Mouse (Mus musculus): ENCODE measurements around the gene Unc50.

Gene Unc50

GRCm38 (mm10) chr1:37451270-37451669, 21.3 kb downstream of the Unc50 start:
- no peak for DNase-seq

DNA sequence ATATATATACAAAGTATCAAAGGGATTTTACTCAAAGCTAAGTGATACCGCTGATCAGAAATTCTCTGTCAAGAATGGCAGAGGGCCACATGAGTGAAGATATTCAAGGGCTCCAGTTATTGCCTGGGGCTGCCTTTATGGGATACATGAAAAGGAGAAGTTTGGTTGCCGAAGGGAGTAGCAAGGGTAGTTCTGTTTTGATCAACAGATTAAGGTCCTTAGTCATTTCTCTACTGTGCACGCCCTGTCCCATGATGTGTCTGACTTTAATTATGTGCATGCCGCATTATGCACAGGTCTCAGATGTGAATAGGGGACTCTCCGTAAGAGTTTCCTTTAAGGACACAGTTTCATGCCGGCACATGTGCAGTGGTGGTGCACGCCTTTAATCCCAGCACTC, 27.6 kb downstream of the Unc50 start:
- no peak for DNase-seq

GRCm38 (mm10) chr1:37464878-37465452, 35.0 kb downstream of the Unc50 start:
- no peak for DNase-seq

- no peak for DNase-seq
These were observed 36.5 kb downstream of the Unc50 start for GRCm38 (mm10) chr1:37466322-37466995.

- DNase-seq, result no peak
These were observed 37.9 kb downstream of the Unc50 start for GRCm38 (mm10) chr1:37467806-37468205.

DNA sequence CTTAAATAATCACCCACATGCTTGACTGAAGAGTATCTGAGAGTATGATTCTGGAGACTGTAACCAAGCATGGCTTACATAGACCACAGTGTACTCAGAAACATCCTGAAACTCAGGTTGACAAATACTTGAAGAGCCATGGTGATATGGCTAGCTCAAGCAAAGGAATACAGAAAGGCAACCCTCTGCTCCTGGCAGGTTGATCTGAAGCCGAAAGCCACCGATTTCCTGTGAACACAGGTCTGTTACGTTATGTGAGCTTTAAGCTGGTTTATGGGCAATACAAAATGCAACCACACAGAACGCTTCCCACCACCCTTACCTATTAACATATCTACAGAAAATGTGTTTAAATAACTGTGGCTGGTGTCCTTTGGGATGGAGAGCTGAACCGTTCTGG, 39.1 kb downstream of the Unc50 start:
- DNase-seq, result no peak

- no peak for DNase-seq
These were observed 41.5 kb downstream of the Unc50 start for GRCm38 (mm10) chr1:37471179-37472148.

GRCm38 (mm10) chr1:37473251-37473650, 43.3 kb downstream of the Unc50 start:
- DNase-seq, result no peak

- DNase-seq, result no peak
These were observed 44.1 kb downstream of the Unc50 start for GRCm38 (mm10) chr1:37474046-37474445.

- no peak for DNase-seq
These were observed 44.8 kb downstream of the Unc50 start for GRCm38 (mm10) chr1:37474634-37475190.

GRCm38 (mm10) chr1:37475312-37475711, 45.4 kb downstream of the Unc50 start:
- no peak for DNase-seq

- DNase-seq, result no peak
These were observed 47.3 kb downstream of the Unc50 start for GRCm38 (mm10) chr1:37477250-37477649.

- no peak for DNase-seq
These were observed 48.0 kb downstream of the Unc50 start for GRCm38 (mm10) chr1:37477928-37478327.

- DNase-seq, result no peak
These were observed 48.5 kb downstream of the Unc50 start for GRCm38 (mm10) chr1:37478416-37478815.

GRCm38 (mm10) chr1:37479074-37479473, 49.1 kb downstream of the Unc50 start:
- DNase-seq, result peak; percentile 52

DNA sequence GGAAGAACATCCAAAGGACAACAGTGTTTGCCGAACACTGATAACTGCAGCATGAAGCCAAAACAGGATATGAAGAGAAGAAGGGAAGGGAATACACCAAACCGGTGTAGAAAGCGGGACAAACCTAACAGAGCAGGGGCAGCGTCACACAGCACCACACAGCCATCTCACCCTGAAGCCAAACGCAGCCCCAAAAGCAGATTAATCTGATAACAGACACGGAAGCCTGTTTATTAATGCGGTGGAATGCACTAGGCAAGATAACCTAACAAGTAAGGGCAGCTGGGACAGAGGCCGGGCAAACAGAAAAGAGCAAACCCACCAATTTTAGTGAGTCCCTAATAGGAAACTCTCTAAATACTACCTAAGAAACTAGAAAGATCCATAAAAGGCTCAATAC, 49.8 kb downstream of the Unc50 start:
- DNase-seq, result no peak

DNA sequence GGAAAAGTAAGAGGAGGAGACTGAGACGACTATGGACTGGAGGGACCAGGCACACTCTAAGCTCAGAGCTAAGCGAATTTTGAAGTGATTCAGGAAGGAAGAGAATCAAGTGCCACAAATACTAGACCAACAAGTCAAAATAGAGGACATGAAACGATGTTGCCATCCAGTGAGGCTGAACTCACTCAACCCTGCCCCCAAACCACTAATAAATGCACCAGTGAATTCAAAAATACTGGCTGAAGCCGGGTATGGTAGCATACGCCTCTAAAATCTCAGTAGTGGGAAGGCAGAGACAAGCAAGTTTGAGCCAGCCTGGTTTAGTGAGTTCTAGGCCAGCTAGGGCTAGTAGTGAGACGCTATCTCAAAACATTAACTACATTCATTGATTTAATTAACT, 50.8 kb downstream of the Unc50 start:
- no peak for DNase-seq

- no peak for DNase-seq
These were observed 51.4 kb downstream of the Unc50 start for GRCm38 (mm10) chr1:37481331-37481730.

GRCm38 (mm10) chr1:37484612-37485011, 54.7 kb downstream of the Unc50 start:
- no peak for DNase-seq

GRCm38 (mm10) chr1:37486439-37486838, 56.5 kb downstream of the Unc50 start:
- DNase-seq, result no peak

DNA sequence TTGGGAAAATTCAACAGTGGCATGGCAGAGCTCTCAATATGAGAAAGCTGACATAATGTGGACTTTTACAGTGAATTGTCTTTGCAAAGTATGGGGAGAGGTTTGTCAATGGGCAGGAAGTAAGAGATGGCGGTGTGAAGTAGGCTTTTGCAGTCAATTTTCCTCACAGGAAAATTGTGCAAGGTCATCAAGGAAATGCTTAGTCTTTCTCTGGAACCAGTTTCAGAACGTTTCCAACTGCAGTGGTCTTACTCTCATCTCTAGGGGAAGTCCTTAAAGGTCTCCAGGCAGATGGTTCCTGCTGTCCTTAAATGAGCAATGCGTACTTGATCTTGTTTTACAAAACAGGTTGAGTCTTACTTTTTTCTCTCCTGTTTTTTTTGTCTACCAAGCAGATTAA, 57.1 kb downstream of the Unc50 start:
- no peak for DNase-seq

DNA sequence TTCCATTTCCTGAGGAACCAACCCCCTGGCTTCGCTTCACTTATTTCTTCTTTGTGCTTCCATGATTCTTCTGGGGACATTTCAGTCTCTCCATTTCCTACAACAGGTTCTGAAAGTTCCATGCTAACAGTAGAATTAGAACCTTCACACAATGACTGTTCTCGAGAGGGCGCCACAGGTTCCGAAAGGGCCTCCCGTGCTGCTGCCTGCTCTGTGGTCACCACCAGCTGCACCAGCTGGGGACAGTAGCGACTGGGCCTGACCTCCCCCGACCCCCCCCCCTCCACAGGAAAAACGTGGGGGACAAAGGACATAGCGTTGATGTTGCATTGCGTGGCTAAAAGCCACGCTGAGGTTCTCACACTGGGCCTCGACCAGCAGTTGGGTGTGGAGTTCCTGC, 58.6 kb downstream of the Unc50 start:
- DNase-seq, result no peak
